Mouse (Mus musculus) kidney, postnatal 4 days (tissue): ENCODE measurements at regions not wholly inside any gene's neighbourhood (a gene's known extent, or its start where the extent isn't known, plus 50 kb on each side); places are given as distances from the start of the nearest gene placed in this dataset.

Experiments used
- DNase-seq, 2 experiments: peaks; one replicate each; pipeline ENCODE4 v3.0.0; 2021; ENCODE audit warnings: mixed read lengths in 2 of 2

- DNase-seq: no peak
Observed at GRCm38 (mm10) chr7:114912109-114912508, 168.6 kb downstream of the Insc start.

GRCm38 (mm10) chr7:114922155-114922554 lies 178.7 kb downstream of the Insc start:
- DNase-seq: peak; percentile 81 to 83

GRCm38 (mm10) chr7:114933861-114934260 lies 190.4 kb downstream of the Insc start:
- no peak for DNase-seq

GRCm38 (mm10) chr7:114950759-114951158 lies 207.3 kb downstream of the Insc start:
- no peak for DNase-seq

- DNase-seq: no peak
Observed at GRCm38 (mm10) chr7:114963206-114963605, 219.7 kb downstream of the Insc start.

GRCm38 (mm10) chr7:114965923-114966322 lies 222.4 kb downstream of the Insc start:
- no peak for DNase-seq

GRCm38 (mm10) chr7:114986481-114986880 lies 243.0 kb downstream of the Insc start:
- DNase-seq: no peak

GRCm38 (mm10) chr7:114991255-114991654 lies 247.8 kb downstream of the Insc start:
- DNase-seq: no peak

- peak in 1 of 2 experiments; percentile 7 for DNase-seq
Observed at GRCm38 (mm10) chr7:114992440-114992839, 248.9 kb downstream of the Insc start.

- no peak for DNase-seq
Observed at GRCm38 (mm10) chr7:115000796-115001524, 257.5 kb downstream of the Insc start.

GRCm38 (mm10) chr7:115014253-115014998 lies 270.9 kb downstream of the Insc start:
- no peak for DNase-seq

- no peak for DNase-seq
Observed at GRCm38 (mm10) chr7:115019369-115019958, 276.0 kb downstream of the Insc start.

GRCm38 (mm10) chr7:115020023-115020422 lies 276.5 kb downstream of the Insc start:
- no peak for DNase-seq

- DNase-seq: no peak
Observed at GRCm38 (mm10) chr7:115025803-115026202, 282.3 kb downstream of the Insc start.

- DNase-seq: no peak
Observed at GRCm38 (mm10) chr7:115027685-115028084, 284.2 kb downstream of the Insc start.

GRCm38 (mm10) chr7:115033987-115034386 lies 290.5 kb downstream of the Insc start:
- DNase-seq: no peak

- no peak for DNase-seq
Observed at GRCm38 (mm10) chr7:115055527-115055926, 312.0 kb downstream of the Insc start.

- DNase-seq: no peak
Observed at GRCm38 (mm10) chr7:115056992-115057645, 313.6 kb downstream of the Insc start.

- DNase-seq: peak in 1 of 2 experiments; percentile 3
Observed at GRCm38 (mm10) chr7:115057736-115058135, 314.2 kb downstream of the Insc start.

GRCm38 (mm10) chr7:115060171-115060570 lies 316.7 kb downstream of the Insc start:
- no peak for DNase-seq

GRCm38 (mm10) chr7:115062817-115063216 lies 319.3 kb downstream of the Insc start:
- no peak for DNase-seq

GRCm38 (mm10) chr7:115067641-115068040 lies 324.1 kb downstream of the Insc start:
- no peak for DNase-seq

GRCm38 (mm10) chr7:115073406-115073805 lies 329.9 kb downstream of the Insc start:
- DNase-seq: no peak
